Mouse (Mus musculus) E14TG2a.4 (cell line): ENCODE data around the gene Vmn1r218.

Source experiments
- CTCF ChIP-seq: conservative IDR thresholded peaks from 2 replicates; pipeline ENCODE4 v1.5.1; 2014; ENCODE audit warnings: low read length
- NANOG ChIP-seq: IDR thresholded peaks from 2 replicates; pipeline ENCODE4 v1.6.1; 2014; ENCODE audit warnings: borderline replicate concordance, low read length, mixed read lengths
- POU5F1 ChIP-seq: IDR thresholded peaks from 2 replicates; pipeline ENCODE4 v1.6.1; 2014; ENCODE audit warnings: low read length, borderline replicate concordance

DNA sequence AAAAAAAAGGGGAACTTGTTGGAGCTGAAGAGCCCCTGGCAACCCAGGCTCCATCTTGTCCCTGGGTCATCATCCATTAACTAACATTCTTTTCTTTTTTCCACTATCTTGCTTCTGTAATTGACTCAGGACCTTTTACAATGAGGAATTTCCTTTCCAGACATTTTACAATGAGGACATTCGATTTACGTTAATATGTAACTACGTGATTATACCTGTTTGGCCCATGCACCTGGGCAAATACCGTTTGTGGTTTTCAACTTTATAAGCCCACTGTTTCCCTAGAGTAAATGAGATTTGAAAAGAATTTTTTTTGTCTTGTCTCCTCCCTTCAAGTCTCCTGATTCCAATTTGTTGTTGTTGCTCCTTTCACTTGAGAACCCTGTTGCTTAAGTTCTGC lies 38.6 kb upstream of the Vmn1r218 start:
- no peak for TF ChIP-seq CTCF
- no peak for TF ChIP-seq POU5F1
- no peak for TF ChIP-seq NANOG
